ENCODE assay signal across 17 mouse cellular contexts in the genomic region with DNA sequence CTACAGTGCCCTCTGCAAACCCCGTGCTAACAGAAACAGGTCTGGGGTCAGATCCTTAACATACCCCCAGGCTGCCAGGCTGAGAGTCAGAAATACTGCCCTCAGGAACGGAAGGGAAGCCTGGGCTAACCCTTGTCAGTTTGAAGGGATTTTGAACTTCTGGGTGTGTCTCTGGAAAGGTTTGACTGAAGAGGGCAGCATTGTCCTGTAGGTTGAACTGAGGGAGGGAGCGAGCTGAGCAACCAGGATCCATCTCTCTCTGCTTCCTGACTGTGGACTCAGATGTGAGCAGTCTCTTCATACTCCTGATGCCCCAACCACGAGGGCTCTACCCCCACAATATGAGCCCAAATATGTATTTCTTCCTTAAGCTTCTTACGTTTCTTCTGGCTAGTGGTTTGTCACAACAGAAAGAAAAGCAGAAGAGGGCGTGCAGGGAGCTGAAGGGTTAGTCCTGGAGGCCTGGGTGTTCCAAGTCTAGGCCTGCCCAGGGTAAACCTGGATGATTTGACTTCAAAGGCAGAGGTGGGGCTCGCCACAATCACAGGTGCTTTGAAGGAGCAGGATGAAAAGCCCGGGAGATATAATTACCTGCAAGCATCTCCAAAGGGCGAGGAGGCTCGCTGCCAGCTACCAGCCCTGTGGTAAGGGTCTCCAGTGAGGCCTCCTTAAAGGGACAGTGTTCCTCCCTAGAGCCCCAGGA. TPM values are rescaled to one million over a fixed set of nuclear protein-coding genes. Genes with fewer than 3 reads are reported as not detected.
DNase-seq lines count a peak whose midpoint lies in the region; ATAC-seq and TF ChIP-seq lines count a peak whose summit lies in the region.
"Had no signal": no experiment of that assay in that cellular context is flagged by ENCODE, and none has a peak within 500 bp of the region (broad histone marks: within the 10 kb centered on the region; RNA-seq: fewer than 3 reads in every experiment).

No protein-coding gene starts in this region.

- 0 out of 2 replicates have a peak overlapping the region, but pooled peaks have one; percentile 29 for H3K27ac ChIP-seq in limb, embryonic 12.5 days
- H3K27ac ChIP-seq in limb, embryonic 10.5 days, result no peak overlapping the region
- no peak overlapping the region for H3K27ac ChIP-seq in ES-Bruce4 (ENCODE audit: insufficient read depth, low read length)
- 0 out of 2 replicates have a peak overlapping the region, but pooled peaks have one; percentile 39 for H3K27ac ChIP-seq in embryonic facial prominence, embryonic 15.5 days (replicated peaks)
- H3K27ac ChIP-seq in forebrain, embryonic 15.5 days (replicated peaks), result no peak overlapping the region
- H3K27ac ChIP-seq: forebrain, embryonic 12.5 days; heart, embryonic 15.5 days; hindbrain, postnatal 0 days; neural tube, embryonic 15.5 days had no signal

- no peak for DNase-seq in limb, embryonic 10.5 days (ENCODE audit: low spot score)
- DNase-seq in A20 (ENCODE audit: low read depth, low spot score), result peak; percentile 48
- DNase-seq in ovary, postnatal 36 days (ENCODE audit: low spot score), result no peak
- DNase-seq in layer of hippocampus, postnatal 14 days (ENCODE audit: low spot score in 2 of 2), result no peak
- DNase-seq: adrenal gland, adult 2 months; gastrocnemius, postnatal 14 days; lung, postnatal 10 days; right cerebral cortex, postnatal 14 days had no signal

- H3K4me1 ChIP-seq in limb, embryonic 12.5 days (replicated peaks), result no peaks in the 10 kb centered on the region
- H3K4me1 ChIP-seq in limb, embryonic 10.5 days, result peaks cover 26% of the 10 kb centered on the region
- peaks cover under 1% of the 10 kb centered on the region for H3K4me1 ChIP-seq in ES-Bruce4 (ENCODE audit: control insufficient read depth, insufficient read depth, low read length)
- H3K4me1 ChIP-seq in embryonic facial prominence, embryonic 15.5 days, result peaks cover 8% of the 10 kb centered on the region
- no peaks in the 10 kb centered on the region for H3K4me1 ChIP-seq in forebrain, embryonic 15.5 days
- H3K4me1 ChIP-seq: forebrain, embryonic 12.5 days; neural tube, embryonic 15.5 days had no signal

- H3K9ac ChIP-seq in limb, embryonic 12.5 days (replicated peaks), result no peak overlapping the region
- no peak overlapping the region for H3K9ac ChIP-seq in ES-Bruce4 (ENCODE audit: low read depth, poor library complexity, severe bottlenecking)
- no peak overlapping the region for H3K9ac ChIP-seq in embryonic facial prominence, embryonic 15.5 days
- no peak overlapping the region for H3K9ac ChIP-seq in forebrain, embryonic 15.5 days (replicated peaks)
- H3K9ac ChIP-seq: forebrain, embryonic 12.5 days; heart, embryonic 15.5 days; neural tube, embryonic 15.5 days had no signal

- no peak for ATAC-seq in limb, embryonic 12.5 days (ENCODE audit: insufficient number of reproducible peaks, insufficient read depth, low FRiP score, low TSS enrichment, low read depth)
- ATAC-seq in embryonic facial prominence, embryonic 15.5 days (ENCODE audit: insufficient number of reproducible peaks, low FRiP score, low TSS enrichment, low read depth), result no peak
- no peak for ATAC-seq in forebrain, embryonic 15.5 days (replicated peaks)
- ATAC-seq: hindbrain, postnatal 0 days; midbrain, embryonic 16.5 days had no signal

- H3K27me3 ChIP-seq in limb, embryonic 12.5 days, result no peaks in the 10 kb centered on the region
- H3K27me3 ChIP-seq in limb, embryonic 10.5 days (ENCODE audit: low read depth, poor library complexity, severe bottlenecking), result no peaks in the 10 kb centered on the region
- H3K27me3 ChIP-seq in ES-Bruce4 (ENCODE audit: control insufficient read depth, insufficient read depth, low read length, poor library complexity, severe bottlenecking), result no peaks in the 10 kb centered on the region
- no peaks in the 10 kb centered on the region for H3K27me3 ChIP-seq in embryonic facial prominence, embryonic 15.5 days
- H3K27me3 ChIP-seq in forebrain, embryonic 15.5 days, result no peaks in the 10 kb centered on the region
- H3K27me3 ChIP-seq: forebrain, embryonic 12.5 days; heart, embryonic 15.5 days; neural tube, embryonic 15.5 days had no signal

- 62% methylated on average over 10 of the region's 10 CpGs for WGBS in limb, embryonic 12.5 days
- WGBS in limb, embryonic 10.5 days, result 64% methylated on average over 10 of the region's 10 CpGs
- WGBS in embryonic facial prominence, embryonic 15.5 days, result 44% methylated on average over 10 of the region's 10 CpGs
- WGBS in forebrain, embryonic 15.5 days, result 57% methylated on average over 10 of the region's 10 CpGs

- TF ChIP-seq CTCF in ES-Bruce4 (IDR thresholded peaks at IDR 0.05; ENCODE audit: low read depth, low read length), result peak; percentile 48

- no peak overlapping the region for H3K4me3 ChIP-seq in limb, embryonic 12.5 days (replicated peaks)
- no peak overlapping the region for H3K4me3 ChIP-seq in limb, embryonic 10.5 days
- H3K4me3 ChIP-seq in ES-Bruce4 (ENCODE audit: low read depth, low read length), result no peak overlapping the region
- no peak overlapping the region for H3K4me3 ChIP-seq in embryonic facial prominence, embryonic 15.5 days (replicated peaks)
- H3K4me3 ChIP-seq in forebrain, embryonic 15.5 days, result no peak overlapping the region
- H3K4me3 ChIP-seq: forebrain, embryonic 12.5 days; heart, embryonic 15.5 days; neural tube, embryonic 15.5 days had no signal

- H3K9me3 ChIP-seq in limb, embryonic 12.5 days, result no peaks in the 10 kb centered on the region
- H3K9me3 ChIP-seq in limb, embryonic 10.5 days (replicated peaks), result no peaks in the 10 kb centered on the region
- no peaks in the 10 kb centered on the region for H3K9me3 ChIP-seq in ES-Bruce4 (replicated peaks; ENCODE audit: control insufficient read depth, insufficient read depth, low read length, poor library complexity, severe bottlenecking)
- H3K9me3 ChIP-seq in embryonic facial prominence, embryonic 15.5 days (replicated peaks), result no peaks in the 10 kb centered on the region
- no peaks in the 10 kb centered on the region for H3K9me3 ChIP-seq in forebrain, embryonic 15.5 days
- H3K9me3 ChIP-seq: forebrain, embryonic 12.5 days; heart, embryonic 15.5 days; neural tube, embryonic 15.5 days had no signal

- no peak for TF ChIP-seq EP300 in ES-Bruce4 (IDR thresholded peaks at IDR 0.05; ENCODE audit: insufficient read depth, low read depth, low read length)

- no peak for TF ChIP-seq POLR2A in ES-Bruce4 (IDR thresholded peaks at IDR 0.05; ENCODE audit: insufficient read depth, low read length)

- H3K36me3 ChIP-seq in limb, embryonic 12.5 days, result peaks cover 6% of the 10 kb centered on the region
- H3K36me3 ChIP-seq in limb, embryonic 10.5 days, result peaks cover 6% of the 10 kb centered on the region
- H3K36me3 ChIP-seq in ES-Bruce4 (ENCODE audit: control insufficient read depth, insufficient read depth, low read length, poor library complexity, severe bottlenecking), result no peaks in the 10 kb centered on the region
- peaks cover 5% of the 10 kb centered on the region; the same call in 1 of the 2 replicates for H3K36me3 ChIP-seq in embryonic facial prominence, embryonic 15.5 days
- peaks cover 4% of the 10 kb centered on the region; the same call in 1 of the 2 replicates for H3K36me3 ChIP-seq in forebrain, embryonic 15.5 days

- H3K4me2 ChIP-seq in limb, embryonic 12.5 days, result no peak overlapping the region
- no peak overlapping the region for H3K4me2 ChIP-seq in embryonic facial prominence, embryonic 15.5 days (replicated peaks)
- no peak overlapping the region for H3K4me2 ChIP-seq in forebrain, embryonic 15.5 days (replicated peaks)
- H3K4me2 ChIP-seq: forebrain, embryonic 12.5 days; heart, embryonic 15.5 days; neural tube, embryonic 15.5 days had no signal

RNA-seq across cellular contexts. Expression of a gene that starts 8.1 kb away (rescaled TPM):
- polyA plus RNA-seq in limb, embryonic 12.5 days (2016; fragmentation: Nextera tagmentation; extraction: Ambion mirVana), result 54.7 and 63.8 TPM in 2 replicates
- 63.5 and 74.8 TPM in 2 replicates for polyA plus RNA-seq in limb, embryonic 10.5 days (2016; fragmentation: Nextera tagmentation; extraction: Ambion mirVana)
- 50.7 and 59.6 TPM in 2 replicates for polyA plus RNA-seq in ES-Bruce4 (2011; ENCODE audit: insufficient read depth, insufficient read length, low read depth, missing spikeins)
- 87.4 and 92.8 TPM in 2 replicates for polyA plus RNA-seq in embryonic facial prominence, embryonic 15.5 days (2015; fragmentation: Nextera tagmentation; extraction: Ambion mirVana)
- polyA plus RNA-seq in forebrain, embryonic 15.5 days (2015; fragmentation: Nextera tagmentation; extraction: Ambion mirVana), result 37.5 and 40.8 TPM in 2 replicates
- total RNA-seq in layer of hippocampus, postnatal 14 days (2021), result 10 to 100 TPM; 47.4 to 49.2 TPM

RNA-seq across cellular contexts. Expression of a gene that starts 43.9 kb away (rescaled TPM):
- 148 and 158 TPM in 2 replicates for polyA plus RNA-seq in limb, embryonic 12.5 days (2016; fragmentation: Nextera tagmentation; extraction: Ambion mirVana)
- polyA plus RNA-seq in limb, embryonic 10.5 days (2016; fragmentation: Nextera tagmentation; extraction: Ambion mirVana), result 152 and 170 TPM in 2 replicates
- 113 and 116 TPM in 2 replicates for polyA plus RNA-seq in ES-Bruce4 (2011; ENCODE audit: insufficient read depth, insufficient read length, low read depth, missing spikeins)
- polyA plus RNA-seq in embryonic facial prominence, embryonic 15.5 days (2015; fragmentation: Nextera tagmentation; extraction: Ambion mirVana), result 113 and 117 TPM in 2 replicates
- polyA plus RNA-seq in forebrain, embryonic 15.5 days (2015; fragmentation: Nextera tagmentation; extraction: Ambion mirVana), result 316 and 323 TPM in 2 replicates
- 100 to 1,000 TPM; 139 to 147 TPM for total RNA-seq in layer of hippocampus, postnatal 14 days (2021)

Comparison
In these comparisons a context has a peak if more than half of its experiments do, and no peak if none do; other contexts are left out.
1. H3K27ac ChIP-seq: peak in limb, embryonic 12.5 days (single experiment) and embryonic facial prominence, embryonic 15.5 days (single experiment); none in limb, embryonic 10.5 days (single experiment), ES-Bruce4 (single experiment) and forebrain, embryonic 15.5 days (single experiment).